Mouse (Mus musculus) heart, adult 2 months (tissue): ENCODE measurements around the gene Zdhhc9.

Experiments used
- CTCF ChIP-seq: fragments of 200-600 bp; IDR thresholded peaks from 2 replicates; pipeline ENCODE4 v1.8.1; 2022; ENCODE audit warnings: antibody characterized with exemption, mild to moderate bottlenecking, moderate library complexity
- POLR2A ChIP-seq: fragments of 200-500 bp; IDR thresholded peaks from 2 replicates; pipeline ENCODE4 v1.6.1; 2011; ENCODE audit warnings: mild to moderate bottlenecking, low read depth, low read length, control low read depth; ENCODE audit not compliant: insufficient read depth

DNA sequence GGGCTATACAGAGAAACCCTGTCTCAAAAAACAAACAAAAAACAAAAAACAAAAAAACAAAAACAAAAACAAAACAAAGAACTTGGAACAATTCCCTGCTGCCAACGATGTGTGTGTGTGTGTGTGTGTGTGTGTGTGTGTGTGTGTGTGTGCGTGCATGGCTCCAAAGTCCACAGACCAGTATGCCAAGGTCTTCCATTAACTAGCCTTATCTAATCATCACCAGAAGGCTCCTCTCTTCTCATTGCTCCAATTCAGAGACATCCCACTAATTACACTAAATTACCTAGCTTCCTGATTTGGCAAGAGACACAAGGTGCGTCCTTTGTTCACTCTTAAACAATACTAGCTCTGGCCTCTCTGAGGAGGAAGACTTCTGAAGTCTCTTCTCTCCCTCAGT lies 8.0 kb downstream of the Zdhhc9 start:
- no peak for TF ChIP-seq POLR2A
- TF ChIP-seq CTCF = no peak
